Mouse (Mus musculus) ovary, postnatal 36 days (tissue): ENCODE data around the gene Micu1.
"Not testable (repeated sequence)": the region's sequence is repeated elsewhere in the genome, so short reads cannot be mapped to it uniquely, and the experiment has no call there.

ENCODE experiments used
- DNase-seq: peaks from one replicate; pipeline ENCODE4 v3.0.0; 2022; ENCODE audit warnings: low spot score, mixed read lengths

The Micu1 gene

GRCm38 (mm10) chr10:59857157-59857556, 154.9 kb downstream of the Micu1 start:
- DNase-seq: no peak

DNA sequence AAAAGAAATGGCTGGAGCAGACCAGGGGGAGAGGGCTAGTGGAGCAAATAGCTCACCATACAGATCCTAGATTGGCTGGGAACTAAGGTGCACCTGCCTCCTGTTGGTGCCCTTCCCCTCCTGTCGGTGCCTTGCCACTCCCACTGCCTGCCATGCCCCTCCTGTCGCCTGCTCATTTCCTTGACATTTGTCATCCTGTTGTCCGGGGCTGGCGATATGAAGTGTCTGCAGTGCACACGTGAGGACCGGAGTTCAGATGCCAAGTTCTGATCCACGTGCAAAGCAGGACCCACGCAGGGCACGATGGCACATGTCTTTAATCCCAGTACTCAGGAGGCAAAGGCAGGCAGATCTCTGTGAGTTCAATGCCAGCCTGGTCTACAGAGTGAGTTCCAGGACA, 158.4 kb downstream of the Micu1 start:
- DNase-seq: no peak

GRCm38 (mm10) chr10:59861201-59861600, 158.9 kb downstream of the Micu1 start:
- DNase-seq: no peak

- no peak for DNase-seq
These were observed 160.7 kb downstream of the Micu1 start for GRCm38 (mm10) chr10:59862816-59863440.

DNA sequence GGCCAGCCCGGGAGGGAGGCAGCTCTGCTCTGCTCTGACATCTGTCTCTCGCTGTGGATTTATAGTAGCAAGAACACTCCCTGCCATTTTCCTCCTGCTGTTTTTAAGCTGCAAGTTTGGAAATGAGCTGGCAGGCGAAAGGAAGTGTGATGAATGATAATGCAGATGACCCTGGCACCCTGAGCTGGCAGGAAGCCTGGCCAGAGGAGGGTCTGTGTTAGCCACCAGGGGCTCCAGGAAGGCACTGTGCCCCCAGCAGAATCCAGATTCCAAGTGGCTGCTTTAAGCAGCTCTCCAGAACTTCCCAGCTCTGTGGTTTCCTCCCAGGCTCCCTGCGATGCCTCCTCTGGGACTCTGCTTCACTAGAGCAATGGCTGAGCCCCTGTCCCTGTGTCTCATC, 161.3 kb downstream of the Micu1 start:
- DNase-seq: no peak

DNA sequence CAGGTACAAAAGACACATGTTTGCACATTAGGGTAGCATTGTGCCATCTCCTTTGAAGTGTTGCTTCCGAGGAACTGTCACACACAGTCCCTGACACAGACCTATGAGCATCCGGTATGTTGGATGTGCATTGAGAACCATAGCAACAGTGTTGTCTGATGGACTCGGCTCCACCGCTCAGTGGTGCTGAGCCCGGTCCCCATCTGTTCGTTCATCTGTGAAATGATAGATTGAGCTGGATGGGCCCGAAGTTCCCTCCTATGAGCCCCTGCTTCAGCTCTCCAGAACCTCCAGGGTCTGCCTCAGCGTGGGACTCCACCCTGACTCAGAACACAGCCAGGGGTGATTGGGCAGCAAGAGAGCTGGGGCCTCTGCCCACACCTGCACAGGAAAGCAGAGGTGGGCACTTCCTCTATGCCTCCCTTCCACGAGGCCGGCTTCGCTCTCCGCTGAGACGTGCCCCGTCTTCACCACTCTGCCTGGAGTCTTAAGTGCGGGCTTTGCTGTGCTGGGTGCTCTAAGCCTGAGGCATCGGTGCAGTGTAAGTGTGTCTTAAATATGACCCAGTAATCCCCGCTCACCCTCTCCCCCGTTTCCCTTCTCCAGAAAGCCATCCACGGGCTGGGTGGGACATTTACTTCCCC, 162.1 kb downstream of the Micu1 start:
- no peak for DNase-seq

GRCm38 (mm10) chr10:59864884-59865726, 162.8 kb downstream of the Micu1 start:
- DNase-seq: peak; percentile 82

DNA sequence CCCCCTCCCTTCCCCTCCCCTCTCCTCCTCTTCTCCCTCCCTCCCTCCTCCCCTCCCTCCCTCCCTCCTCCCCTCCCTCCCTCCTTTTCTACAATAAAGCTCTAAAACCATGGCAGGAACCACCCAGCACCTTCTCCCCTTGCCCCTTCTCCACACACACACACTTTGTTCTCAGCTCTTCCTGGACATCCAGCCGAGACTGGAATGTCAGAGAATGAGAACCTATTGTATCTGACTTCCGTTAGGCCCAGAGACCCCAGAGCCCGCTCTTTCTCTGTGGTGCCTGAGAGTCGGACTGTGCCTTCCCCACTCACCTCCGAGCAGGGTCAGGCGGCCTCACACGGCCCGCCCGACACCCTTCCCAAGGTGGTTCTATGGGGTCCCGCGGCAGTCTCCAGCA, 166.0 kb downstream of the Micu1 start:
- DNase-seq: no peak

DNA sequence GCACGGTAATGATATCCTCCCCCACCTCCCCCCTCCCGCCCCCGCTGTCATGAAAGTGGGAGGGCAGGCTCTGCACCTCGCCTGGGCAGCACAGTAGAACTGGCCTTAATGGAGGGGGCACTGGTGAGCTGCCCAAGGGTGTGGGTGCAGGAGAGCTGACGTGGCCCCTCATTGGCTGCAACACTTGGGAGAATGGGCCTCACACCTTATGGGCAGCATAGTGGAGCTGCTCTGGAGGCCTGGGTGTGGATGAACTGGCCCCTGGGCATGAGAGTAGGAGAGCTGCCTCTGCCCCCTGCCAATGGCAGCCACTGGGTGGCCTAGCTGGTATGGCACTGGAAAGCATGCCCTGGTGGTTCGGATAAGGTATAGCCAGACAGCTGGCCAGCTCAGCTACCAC, 167.8 kb downstream of the Micu1 start:
- no peak for DNase-seq

- not testable (repeated sequence) for DNase-seq
These were observed 170.4 kb downstream of the Micu1 start for GRCm38 (mm10) chr10:59872651-59873050.

GRCm38 (mm10) chr10:59873206-59873605, 170.9 kb downstream of the Micu1 start:
- DNase-seq: no peak

DNA sequence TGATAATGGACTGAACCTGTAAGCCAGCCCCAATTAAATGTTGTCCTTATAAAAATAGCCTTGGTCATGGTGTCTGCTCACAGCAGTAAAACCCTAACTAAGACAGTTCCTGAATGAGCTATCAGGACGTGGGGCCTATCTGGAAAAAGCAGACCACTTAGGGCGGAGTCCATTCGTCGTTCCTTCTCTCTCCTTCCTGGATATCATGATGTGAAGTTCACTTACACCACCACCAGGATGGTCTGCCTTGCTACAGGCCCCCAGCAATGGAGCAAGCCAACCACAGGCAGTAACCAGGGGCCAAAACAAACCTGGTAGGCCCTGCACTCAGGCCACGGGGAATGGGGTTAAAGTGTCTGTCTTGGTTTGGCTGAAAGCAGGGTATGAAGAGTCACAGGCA, 171.3 kb downstream of the Micu1 start:
- no peak for DNase-seq

DNA sequence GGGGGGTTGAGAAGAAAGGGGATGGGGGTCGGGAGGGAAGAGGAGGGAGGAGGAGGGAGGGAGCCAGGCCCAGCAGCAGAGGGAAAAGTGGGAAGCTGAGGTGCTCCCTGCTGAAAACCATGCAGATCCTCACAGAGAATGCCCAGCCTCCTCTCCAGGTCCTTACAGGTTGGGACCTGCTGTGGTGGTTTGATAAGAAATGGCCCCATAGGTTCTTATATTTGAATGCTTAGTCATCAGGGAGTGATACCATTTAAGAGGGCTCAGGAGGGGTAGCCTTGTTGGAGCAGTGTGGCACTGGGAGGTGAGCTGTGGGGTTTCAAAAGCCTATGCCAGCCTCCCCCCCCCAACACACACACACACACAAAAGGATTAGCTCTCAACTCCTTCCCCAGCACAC, 173.1 kb downstream of the Micu1 start:
- no peak for DNase-seq

DNA sequence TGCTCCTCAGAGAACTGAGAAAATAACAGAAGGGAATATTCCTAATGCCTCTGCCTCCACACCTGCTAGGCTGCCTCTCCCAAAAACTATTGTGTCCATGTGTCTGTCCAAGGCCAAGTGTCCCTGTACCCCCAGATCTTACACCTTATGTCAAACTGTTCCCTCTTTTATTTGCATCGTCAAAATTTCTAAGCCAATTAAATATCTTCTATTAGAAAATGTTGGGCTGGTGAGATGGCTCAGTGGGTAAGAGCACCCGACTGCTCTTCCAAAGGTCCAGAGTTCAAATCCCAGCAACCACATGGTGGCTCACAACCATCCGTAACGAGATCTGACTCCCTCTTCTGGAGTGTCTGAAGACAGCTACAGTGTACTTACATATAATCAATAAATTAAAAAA, 174.4 kb downstream of the Micu1 start:
- not testable (repeated sequence) for DNase-seq

- DNase-seq: no peak
These were observed 175.3 kb downstream of the Micu1 start for GRCm38 (mm10) chr10:59877421-59878117.

DNA sequence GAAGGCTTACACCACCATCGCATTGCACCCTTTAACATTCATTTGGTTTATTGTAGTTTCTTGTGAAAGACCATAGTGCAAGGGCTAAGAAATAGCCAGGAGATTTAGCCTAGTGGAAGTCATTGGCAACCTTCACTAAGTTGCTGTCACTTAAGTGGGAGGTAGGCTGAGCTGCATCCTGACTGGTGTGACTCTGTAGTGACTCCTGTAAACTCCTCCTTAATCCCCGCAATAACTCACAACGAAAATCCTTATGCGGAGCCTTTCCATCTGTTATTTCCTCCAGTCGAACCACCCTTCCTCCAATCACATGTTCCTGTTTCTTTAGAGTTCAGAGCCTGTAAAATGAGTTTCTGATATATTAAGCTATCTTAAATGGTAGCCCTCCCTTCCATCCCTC, 176.5 kb downstream of the Micu1 start:
- DNase-seq: no peak

DNA sequence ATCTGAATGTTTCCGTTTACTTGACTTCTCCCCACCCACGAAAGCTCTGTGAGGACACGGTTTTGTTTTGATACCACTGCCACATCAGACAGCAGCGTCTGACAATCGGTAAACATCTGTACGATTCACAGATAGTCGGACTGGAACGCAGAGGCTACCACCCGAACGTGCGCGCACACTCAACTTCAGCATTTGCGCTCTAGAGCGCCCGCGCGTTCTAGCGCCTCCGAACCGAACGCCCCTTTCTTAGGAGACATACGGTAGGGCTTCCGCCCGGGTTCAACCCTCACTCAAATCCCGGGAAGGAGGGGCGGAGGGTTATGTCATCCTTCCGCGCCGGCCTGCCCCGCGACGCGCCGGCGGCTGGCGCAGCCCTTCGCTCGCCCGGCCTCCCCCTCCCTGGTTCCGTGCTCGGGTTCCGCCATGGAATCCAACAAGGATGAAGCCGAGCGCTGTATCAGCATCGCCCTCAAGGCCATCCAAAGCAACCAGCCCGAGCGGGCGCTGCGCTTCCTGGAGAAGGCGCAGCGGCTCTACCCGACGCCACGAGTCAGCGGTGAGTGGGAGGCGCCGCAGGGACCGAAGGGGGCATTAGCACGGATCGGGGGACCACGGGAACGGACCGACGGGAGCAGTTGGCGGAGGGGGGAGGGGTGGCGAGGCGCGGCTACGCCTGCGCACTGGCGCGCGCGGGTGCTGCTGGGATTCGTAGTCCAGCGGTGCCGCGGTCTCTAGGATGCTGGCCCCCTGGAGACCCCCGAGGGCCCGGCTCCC, 177.2 kb downstream of the Micu1 start, which contains the start of gene Dnajb12:
Gene Dnajb12, plus strand, starts transcription at position 302 of the 774 bp plus-strand sequence.
- DNase-seq: peak; percentile 94

DNA sequence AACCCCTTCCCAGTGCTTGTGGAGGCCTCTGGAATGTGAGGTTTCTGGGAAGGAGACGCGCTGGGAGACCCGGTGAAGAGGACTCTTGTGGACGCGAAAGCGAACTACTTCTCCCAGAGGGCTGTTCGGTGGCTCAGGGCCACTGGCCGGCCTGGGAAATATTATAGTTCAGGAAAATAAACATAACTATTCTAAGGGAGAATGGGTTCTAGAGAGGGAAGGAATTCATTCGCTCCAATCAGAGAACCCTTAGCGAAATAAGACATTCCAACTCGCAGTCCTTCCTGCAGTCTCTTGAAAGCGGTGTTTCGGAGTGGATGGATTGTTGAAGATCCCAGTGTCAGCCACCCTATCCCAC, 177.7 kb downstream of the Micu1 start:
- no peak for DNase-seq

GRCm38 (mm10) chr10:59880837-59881236, 178.6 kb downstream of the Micu1 start:
- DNase-seq: no peak

GRCm38 (mm10) chr10:59884327-59885173, 182.3 kb downstream of the Micu1 start:
- DNase-seq: no peak
